Mouse (Mus musculus) lung, postnatal 0 days (tissue): ENCODE data around the gene Nrap.

Source experiments
- CTCF ChIP-seq: IDR thresholded peaks from 2 replicates; pipeline ENCODE4 v1.5.1; 2016; ENCODE audit warnings: antibody characterized with exemption, mild to moderate bottlenecking
- EP300 ChIP-seq: IDR thresholded peaks from 2 replicates; pipeline ENCODE4 v1.6.1; 2016; ENCODE audit warnings: antibody characterized with exemption, mild to moderate bottlenecking, control low read depth

DNA sequence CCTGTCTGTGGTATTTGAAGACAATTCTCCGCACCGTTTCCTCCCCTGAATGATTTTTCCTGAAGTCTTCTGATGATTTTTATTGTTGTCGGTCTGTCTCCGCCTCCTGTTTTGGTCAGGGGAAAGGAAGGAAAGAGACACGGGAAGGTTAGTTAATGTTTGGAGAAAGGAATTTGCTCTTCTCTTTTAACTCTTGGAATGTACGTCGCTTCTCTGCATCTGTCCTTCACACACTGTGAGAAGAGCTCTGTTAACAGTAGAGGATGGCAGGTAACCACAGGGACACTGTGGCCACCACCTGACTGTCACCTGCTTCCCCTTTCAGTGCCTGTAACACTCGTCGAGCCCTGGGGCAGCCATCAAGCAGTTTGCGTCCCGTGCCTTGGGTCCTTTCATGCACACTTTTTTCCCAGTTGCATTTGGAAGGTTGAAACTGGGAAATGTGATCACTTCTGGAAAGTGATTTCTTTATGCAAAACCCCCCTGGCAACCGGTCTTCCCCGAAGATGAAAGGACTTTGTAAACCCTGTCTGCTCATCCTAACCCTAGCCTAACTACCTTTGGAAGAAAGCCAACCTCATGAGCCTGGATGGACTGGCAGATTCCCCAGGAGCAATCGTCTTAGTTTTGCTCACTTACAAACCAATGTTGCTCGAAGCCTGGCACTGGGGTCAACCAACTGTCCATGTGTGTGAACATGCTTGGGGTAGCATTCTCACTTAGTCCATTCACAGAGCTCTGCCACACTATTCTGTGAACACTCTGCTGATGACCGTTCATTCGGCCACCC is 35.0 kb upstream of the Nrap start:
- no peak for TF ChIP-seq CTCF
- TF ChIP-seq EP300 = no peak
